Mouse (Mus musculus) forebrain, embryonic 10.5 days (tissue): ENCODE measurements around the gene Gpr89. TPM values are rescaled to one million over a fixed set of nuclear protein-coding genes. Genes with fewer than 3 reads are reported as not detected.

ENCODE experiments used
- DNase-seq: peaks from one replicate; pipeline ENCODE4 v3.0.0-alpha.2; 2017; ENCODE audit warnings: low spot score; ENCODE audit errors: extremely low spot score
- H3K27ac ChIP-seq: fragments of 300-500 bp; sonication (generic); 2 replicates; pipeline ENCODE4 v1.5.1; 2016; ENCODE audit warnings: mild to moderate bottlenecking
- H3K27me3 ChIP-seq: fragments of 300-500 bp; sonication (generic); 2 replicates; pipeline ENCODE4 v1.6.1; 2016; ENCODE audit warnings: mild to moderate bottlenecking; ENCODE audit not compliant: poor library complexity, severe bottlenecking
- H3K36me3 ChIP-seq: fragments of 300-500 bp; sonication (generic); replicated peaks from 2 replicates; pipeline ENCODE4 v1.6.1; 2016; ENCODE audit warnings: mild to moderate bottlenecking, moderate library complexity
- H3K4me1 ChIP-seq: fragments of 300-500 bp; sonication (generic); 2 replicates; pipeline ENCODE4 v1.6.1; 2016
- H3K4me3 ChIP-seq: fragments of 300-500 bp; sonication (generic); 2 replicates; pipeline ENCODE4 v1.5.1; 2016; ENCODE audit warnings: mild to moderate bottlenecking, moderate library complexity
- H3K9me3 ChIP-seq: fragments of 300-500 bp; sonication (generic); 2 replicates; pipeline ENCODE4 v1.6.1; 2016; ENCODE audit warnings: mild to moderate bottlenecking, moderate library complexity
- WGBS: fragments of 180-500 bp; shearing (Covaris S2); methylation state at CpG from one replicate; pipeline ENCODE4 v1.1.7; 2016; 5-methylcytosine and 5-hydroxymethylcytosine counted together
- polyA plus RNA-seq: library from polyadenylated mRNA; unstranded; fragments of >200 nt; fragmentation: Nextera tagmentation; extraction: Ambion mirVana; gene quantifications from 2 replicates; pipeline ENCODE4 v1.2.1, GENCODE M21; 2016

Gpr89 gene
- polyA plus RNA-seq, 1 experiment from 2014 or later: 36.0 TPM

DNA sequence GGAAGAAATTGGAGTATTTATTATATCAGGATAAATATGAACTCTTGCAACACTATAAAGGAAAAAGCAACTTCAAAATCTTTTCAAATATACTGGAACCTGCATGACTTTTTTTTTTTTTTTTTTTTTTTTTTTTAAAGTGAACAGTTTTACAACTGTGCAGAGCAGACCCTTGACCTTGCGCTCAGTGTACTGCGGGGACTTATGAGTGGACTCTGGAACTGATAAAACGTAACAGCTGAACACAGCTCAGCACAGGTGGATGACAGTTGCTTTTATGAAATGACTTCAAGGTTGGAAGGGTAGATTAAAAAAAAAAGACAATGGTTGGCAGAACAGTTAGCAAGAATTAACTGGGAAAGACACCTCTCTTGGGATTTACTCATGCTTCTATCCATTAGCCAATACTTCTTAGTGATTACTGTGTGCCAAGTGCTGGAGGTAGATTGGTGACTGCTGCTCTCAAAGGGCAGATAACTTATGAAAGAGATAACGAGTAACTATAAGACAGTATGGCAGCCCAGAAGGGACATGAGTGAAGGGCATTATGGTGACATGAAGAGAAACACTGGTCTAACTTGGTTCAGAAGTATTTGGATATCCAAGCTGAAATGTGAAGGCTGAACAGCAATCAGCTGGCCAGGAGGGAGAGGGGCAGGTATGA lies 2.7 kb downstream of the Gpr89 start:
- DNase-seq: no peak
- Histone ChIP-seq H3K4me1 (peaks cover 15% of the 10 kb centered on the region), H3K27me3 (peaks cover 13% of the 10 kb centered on the region), H3K27ac (no peak overlapping the region), H3K9me3 (no peaks in the 10 kb centered on the region), H3K4me3 (no peak overlapping the region), H3K36me3 (peaks cover 8% of the 10 kb centered on the region)
- 92% methylated on average over 4 of the region's 4 CpGs for WGBS

DNA sequence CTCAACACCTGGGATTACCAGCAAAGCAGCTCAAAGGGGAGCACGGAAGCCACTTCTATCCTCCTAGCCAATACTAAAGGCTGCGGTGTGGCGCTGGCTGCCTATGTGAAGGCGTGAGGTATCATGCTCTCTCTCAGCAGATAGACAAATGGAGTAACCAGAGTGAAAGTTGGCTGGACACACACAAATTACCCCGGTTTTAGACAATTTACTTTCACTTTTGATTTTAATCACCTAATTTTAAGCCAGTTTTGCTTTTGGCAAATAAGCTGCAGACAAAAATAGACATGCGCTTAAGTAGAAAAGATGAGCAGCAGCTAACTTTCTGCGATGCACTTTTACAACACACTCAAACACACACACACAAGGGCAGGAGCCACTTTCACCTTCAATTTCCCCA lies 21.5 kb downstream of the Gpr89 start:
- Histone ChIP-seq H3K36me3 (peaks cover 86% of the 10 kb centered on the region), H3K27ac (no peak overlapping the region), H3K27me3 (no peaks in the 10 kb centered on the region), H3K4me1 (no peaks in the 10 kb centered on the region), H3K9me3 (no peaks in the 10 kb centered on the region), H3K4me3 (no peak overlapping the region)
- DNase-seq: no peak
- 94% methylated on average over 7 of the region's 7 CpGs for WGBS

DNA sequence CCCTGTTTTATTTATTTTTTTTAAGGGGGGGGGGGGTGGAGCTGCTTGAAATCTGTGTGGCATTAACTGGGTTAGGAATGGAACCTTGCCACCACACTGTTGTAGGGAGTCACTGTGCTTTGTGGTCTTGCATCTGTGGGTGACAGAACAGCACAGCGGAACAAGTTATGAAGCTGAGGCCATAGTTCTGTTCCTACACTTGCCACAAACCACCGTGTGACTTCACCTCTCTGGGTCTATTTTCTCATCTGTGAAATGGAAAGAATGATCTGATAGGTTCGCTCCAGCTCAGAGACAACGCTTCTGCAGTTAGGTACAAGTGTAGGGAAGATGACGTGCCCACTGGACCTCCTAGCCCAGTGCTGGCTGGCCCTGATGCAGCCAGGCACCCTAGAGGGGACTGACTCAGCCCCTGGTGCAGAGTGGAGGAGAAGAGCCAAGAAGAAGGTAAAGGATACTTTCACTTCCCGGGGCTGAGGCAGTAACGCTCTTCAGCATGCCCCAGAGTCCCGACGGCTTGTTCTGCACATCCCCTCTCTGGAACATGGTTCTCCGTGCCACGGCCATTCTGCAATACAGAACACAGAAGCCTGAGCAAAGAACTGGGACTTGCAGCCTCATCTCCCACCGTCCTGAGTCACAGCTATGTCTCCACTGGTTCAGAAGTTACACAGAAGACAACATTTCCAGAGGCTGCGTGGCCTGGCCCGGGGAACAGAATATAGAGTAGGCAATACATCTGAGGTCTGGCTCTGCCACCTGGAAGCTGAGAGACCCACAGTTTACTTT lies 22.9 kb downstream of the Gpr89 start:
- peaks cover 84% of the 10 kb centered on the region for H3K36me3 ChIP-seq
- H3K4me3 ChIP-seq: no peak overlapping the region
- no peak for DNase-seq
- H3K27ac ChIP-seq: no peak overlapping the region
- 95% methylated on average over 14 of the region's 14 CpGs for WGBS
- no peaks in the 10 kb centered on the region for H3K9me3 ChIP-seq
- no peaks in the 10 kb centered on the region for H3K27me3 ChIP-seq
- H3K4me1 ChIP-seq: no peaks in the 10 kb centered on the region

DNA sequence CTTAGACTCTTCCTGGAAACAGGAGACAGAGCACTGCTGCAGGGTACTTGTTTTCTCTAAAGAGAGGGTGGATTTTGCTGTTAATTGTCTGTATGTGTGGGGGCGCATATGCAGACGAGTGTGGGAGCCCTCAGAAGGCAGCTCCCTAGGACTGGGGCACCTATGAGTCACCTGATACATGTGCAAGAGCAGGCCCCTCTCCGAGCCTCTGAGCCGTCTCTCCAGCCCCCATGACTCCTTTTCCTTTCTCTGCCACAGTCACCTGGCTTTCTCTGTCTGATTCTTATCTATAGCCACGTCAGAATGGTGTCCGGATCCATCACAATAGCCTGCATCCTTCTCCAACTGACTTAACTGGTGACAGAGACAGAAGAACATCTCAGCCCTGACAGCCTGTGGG lies 23.6 kb downstream of the Gpr89 start:
- peaks cover 84% of the 10 kb centered on the region for H3K36me3 ChIP-seq

DNA sequence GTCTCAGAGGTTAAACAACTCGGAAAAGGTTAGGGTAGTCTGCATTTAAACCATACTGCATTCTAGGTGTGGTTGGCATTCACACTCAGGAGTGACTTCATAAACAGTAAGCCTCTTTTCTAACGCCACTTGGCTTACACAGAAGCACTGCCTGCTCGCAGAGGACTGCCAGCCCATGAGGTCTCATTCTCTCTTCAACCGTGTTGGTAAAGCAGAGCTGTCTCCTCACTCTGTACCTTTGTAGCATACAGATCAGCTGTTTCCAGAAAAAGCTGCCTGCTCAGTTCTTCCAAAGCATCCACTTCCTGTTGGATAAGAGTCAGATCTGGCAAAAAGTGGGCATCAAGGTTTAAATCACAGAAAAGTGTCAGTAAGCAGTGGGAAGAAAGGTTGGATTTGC lies 24.8 kb downstream of the Gpr89 start:
- no peak for DNase-seq
- no peak overlapping the region for H3K27ac ChIP-seq
- peaks cover 79% of the 10 kb centered on the region for H3K36me3 ChIP-seq
- H3K27me3 ChIP-seq: no peaks in the 10 kb centered on the region
- no peaks in the 10 kb centered on the region for H3K4me1 ChIP-seq
- H3K4me3 ChIP-seq: no peak overlapping the region
- WGBS: 92% methylated on average over 4 of the region's 4 CpGs
- H3K9me3 ChIP-seq: no peaks in the 10 kb centered on the region

More for the DNA sequence above, 23.6 kb downstream of the Gpr89 start:
- DNase-seq: no peak
- H3K4me3 ChIP-seq: no peak overlapping the region
- 91% methylated on average over 6 of the region's 6 CpGs for WGBS
- H3K27me3 ChIP-seq: no peaks in the 10 kb centered on the region
- no peaks in the 10 kb centered on the region for H3K4me1 ChIP-seq
- H3K27ac ChIP-seq: no peak overlapping the region
- no peaks in the 10 kb centered on the region for H3K9me3 ChIP-seq

DNA sequence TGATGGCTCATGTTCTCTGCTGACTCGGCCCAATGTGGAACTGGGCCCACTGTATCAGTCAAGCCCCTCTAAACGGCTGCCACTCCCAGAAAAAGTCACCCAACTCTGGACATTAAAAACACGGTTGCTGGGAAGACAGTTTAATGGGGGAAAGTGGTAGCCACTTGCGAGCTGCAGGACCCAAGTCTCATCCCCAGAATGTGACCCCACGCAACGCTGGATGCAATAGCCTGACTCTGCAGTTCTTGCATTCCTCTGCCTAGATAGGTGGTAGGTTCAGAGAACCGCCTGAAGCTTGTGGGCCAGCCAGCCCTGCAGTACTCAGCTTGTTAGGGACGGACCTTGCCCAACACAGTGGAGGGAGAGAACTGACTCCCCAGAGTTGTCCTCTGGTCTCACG lies 25.6 kb downstream of the Gpr89 start:
- H3K4me3 ChIP-seq: no peak overlapping the region
- H3K4me1 ChIP-seq: no peaks in the 10 kb centered on the region
- 92% methylated on average over 9 of the region's 9 CpGs for WGBS
- no peak overlapping the region for H3K27ac ChIP-seq
- no peaks in the 10 kb centered on the region for H3K9me3 ChIP-seq
- DNase-seq: no peak
- no peaks in the 10 kb centered on the region for H3K27me3 ChIP-seq
- peaks cover 83% of the 10 kb centered on the region for H3K36me3 ChIP-seq

DNA sequence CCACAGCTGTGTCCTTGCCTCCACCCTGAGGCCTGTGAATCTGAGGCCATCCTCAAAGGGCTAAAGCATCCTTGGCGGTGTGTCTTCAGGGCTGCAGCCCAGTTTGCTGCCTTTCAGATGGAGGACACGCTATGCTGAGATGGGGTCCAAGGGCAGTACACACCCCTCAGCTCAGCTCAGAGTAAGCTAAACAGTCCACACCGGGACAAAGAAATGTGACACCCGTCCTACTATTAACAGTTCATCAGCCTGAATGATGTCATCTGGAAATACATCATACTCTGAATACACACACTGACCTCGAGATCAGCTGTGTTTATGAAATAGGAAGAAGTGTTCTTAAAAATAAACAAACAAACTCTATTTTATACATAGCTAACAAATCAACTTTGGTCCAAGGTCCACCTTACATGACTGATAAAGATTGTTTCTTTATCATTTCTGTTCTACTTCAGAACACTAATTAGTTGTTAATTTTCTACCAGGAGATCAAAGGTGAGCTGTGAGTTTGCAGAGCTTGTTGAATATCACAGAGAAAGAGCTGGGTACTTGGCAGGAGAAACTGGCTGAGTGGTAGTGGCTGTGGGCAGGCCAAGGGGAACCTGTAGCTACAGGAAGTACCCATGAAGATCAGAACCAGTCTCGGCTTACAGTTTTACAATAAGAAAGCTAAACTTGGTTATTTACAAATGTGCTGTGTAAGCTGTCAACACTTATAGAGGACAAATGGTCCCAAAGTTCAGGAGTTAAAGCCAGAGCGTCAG lies 30.2 kb downstream of the Gpr89 start:
- Histone ChIP-seq H3K9me3 (no peaks in the 10 kb centered on the region), H3K4me1 (no peaks in the 10 kb centered on the region), H3K4me3 (no peak overlapping the region), H3K36me3 (peaks cover 86% of the 10 kb centered on the region), H3K27ac (no peak overlapping the region), H3K27me3 (no peaks in the 10 kb centered on the region)
- WGBS: 89% methylated on average over 7 of the region's 7 CpGs
- DNase-seq: no peak

DNA sequence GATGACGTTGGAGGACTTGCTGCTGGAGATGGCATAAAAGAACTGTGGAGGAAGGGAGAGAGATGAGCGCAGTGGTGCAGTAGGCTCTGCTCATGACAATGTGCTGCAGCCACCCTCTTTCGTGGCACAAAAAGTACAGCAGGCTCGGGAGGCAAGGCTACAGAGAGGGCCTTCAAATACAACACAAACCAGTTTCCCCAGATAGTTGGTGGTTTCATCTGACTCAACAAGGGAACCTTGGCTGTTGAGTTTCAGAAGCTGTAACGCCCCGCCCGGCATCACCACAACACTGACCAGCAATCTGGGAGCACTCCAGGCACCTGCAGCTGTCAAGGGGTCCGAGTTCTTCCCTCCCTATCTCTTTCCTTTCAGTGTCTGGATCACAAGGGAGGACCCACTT lies 32.6 kb downstream of the Gpr89 start:
- Histone ChIP-seq H3K27ac (no peak overlapping the region), H3K4me1 (no peaks in the 10 kb centered on the region), H3K9me3 (no peaks in the 10 kb centered on the region), H3K4me3 (no peak overlapping the region), H3K36me3 (peaks cover 91% of the 10 kb centered on the region), H3K27me3 (no peaks in the 10 kb centered on the region)
- 92% methylated on average over 8 of the region's 8 CpGs for whole genome bisulfite sequencing
- no peak for DNase-seq

DNA sequence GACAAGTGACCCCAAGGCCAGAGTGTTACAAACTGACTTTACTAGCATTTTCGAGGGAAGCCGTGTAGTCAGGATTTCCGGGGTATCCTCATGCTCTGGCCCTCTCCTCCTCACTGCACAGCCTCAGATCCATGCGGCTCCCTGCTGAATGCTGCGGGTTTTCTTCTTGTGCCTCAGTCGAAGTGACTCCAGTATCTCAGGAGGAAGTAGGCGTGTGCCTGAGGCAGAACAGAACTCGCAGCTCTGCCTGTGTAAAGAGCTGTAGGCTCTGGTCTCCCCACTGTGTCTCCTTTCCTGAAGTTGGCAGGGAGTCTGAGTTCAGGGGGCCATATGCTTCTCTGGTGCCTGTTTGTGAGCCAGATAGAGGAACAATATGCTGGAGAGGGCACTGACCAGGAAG lies 34.1 kb downstream of the Gpr89 start:
- H3K9me3 ChIP-seq: no peaks in the 10 kb centered on the region
- H3K36me3 ChIP-seq: peaks cover 84% of the 10 kb centered on the region
- no peaks in the 10 kb centered on the region for H3K27me3 ChIP-seq
- WGBS: 89% methylated on average over 8 of the region's 8 CpGs
- no peaks in the 10 kb centered on the region for H3K4me1 ChIP-seq
- no peak overlapping the region for H3K27ac ChIP-seq
- no peak overlapping the region for H3K4me3 ChIP-seq
- DNase-seq: no peak

DNA sequence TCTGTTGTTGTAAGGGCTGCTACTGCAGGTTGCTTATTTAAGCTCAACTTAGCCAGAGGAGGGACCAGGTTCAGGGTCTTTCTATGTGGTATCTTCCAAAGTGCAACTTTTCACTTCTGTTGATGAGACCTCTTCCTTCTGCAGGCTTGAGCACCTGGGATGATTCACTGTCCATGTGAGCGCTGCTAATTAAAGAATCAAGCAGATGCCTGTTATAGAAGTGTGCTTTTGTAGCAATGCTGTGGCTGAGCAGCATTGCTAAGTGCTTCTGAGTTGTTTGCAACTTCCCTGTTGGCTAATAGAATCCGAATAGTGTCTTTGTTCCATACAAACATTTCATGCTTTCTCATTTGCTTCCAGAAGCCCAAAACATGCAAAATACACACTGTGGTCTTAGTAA lies 34.9 kb downstream of the Gpr89 start:
- no peak overlapping the region for H3K4me3 ChIP-seq
- H3K4me1 ChIP-seq: no peaks in the 10 kb centered on the region
- H3K9me3 ChIP-seq: no peaks in the 10 kb centered on the region
- no peaks in the 10 kb centered on the region for H3K27me3 ChIP-seq
- WGBS: 94% methylated on average over 2 of the region's 2 CpGs
- no peak overlapping the region for H3K27ac ChIP-seq
- H3K36me3 ChIP-seq: peaks cover 79% of the 10 kb centered on the region
- DNase-seq: no peak

DNA sequence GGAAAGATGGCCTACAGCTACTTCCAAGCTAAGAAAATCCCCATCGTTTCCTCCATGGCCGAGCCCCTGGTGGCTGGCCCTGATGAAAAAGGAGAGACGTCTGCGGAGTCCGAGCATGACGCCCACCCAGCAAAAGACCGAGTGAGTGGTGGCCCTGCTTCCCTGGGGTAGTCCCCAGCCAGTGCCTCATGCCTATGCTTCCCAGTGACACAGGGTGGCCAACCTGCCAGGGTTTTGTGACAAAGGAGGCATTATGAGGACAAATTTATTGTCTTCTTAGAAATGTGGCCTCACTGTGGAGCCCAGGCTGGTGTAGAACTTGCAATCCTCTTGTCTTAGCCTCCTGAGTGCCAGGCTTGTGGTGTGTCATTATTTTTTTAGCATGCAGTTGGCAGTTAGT lies 36.1 kb downstream of the Gpr89 start:
- no peak overlapping the region for H3K4me3 ChIP-seq
- H3K4me1 ChIP-seq: no peaks in the 10 kb centered on the region
- no peak overlapping the region for H3K27ac ChIP-seq
- H3K9me3 ChIP-seq: no peaks in the 10 kb centered on the region
- peaks cover 67% of the 10 kb centered on the region for H3K36me3 ChIP-seq
- H3K27me3 ChIP-seq: no peaks in the 10 kb centered on the region
- WGBS: 90% methylated on average over 7 of the region's 7 CpGs
- no peak for DNase-seq

DNA sequence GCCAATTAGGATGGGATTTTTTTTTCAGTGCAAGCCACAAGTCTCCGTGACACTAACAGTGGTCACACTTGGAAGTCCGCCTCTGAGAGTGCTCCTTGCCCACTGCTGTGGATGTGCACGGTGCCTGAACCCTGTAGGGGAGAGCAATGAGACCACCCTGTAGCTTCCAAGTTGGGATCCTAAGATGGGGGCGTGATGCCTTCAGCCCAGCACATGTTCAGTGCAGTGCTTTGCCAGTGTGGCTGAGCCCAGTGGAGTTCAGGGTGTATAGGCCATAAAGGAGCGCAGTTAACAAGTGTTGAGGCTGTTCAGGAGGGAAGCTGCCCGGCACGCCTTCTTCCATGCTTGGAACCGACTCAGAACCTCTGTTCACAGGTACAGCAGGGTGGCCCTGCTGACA lies 36.6 kb downstream of the Gpr89 start:
- no peaks in the 10 kb centered on the region for H3K9me3 ChIP-seq
- 93% methylated on average over 8 of the region's 8 CpGs for WGBS

DNA sequence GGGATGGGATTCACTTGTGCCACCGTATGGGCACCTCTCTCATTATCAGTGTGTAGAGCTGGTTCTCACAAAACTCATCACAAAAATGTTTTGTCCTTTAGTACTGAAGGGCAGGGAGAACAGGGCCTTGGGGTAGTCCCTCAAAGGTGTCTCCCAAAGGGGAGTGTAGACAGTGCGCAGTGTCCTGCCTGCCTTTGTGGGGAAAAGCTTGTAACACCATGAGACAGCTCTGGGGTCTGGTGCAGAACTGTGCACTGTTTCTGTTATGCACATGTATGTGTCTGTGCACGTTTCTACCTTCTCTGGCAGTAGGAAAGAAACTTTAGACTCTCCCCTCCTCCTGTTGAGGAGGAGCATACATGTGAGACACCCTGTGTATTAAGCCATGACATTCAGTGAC lies 37.3 kb downstream of the Gpr89 start:
- H3K27ac ChIP-seq: no peak overlapping the region
- no peaks in the 10 kb centered on the region for H3K9me3 ChIP-seq
- no peak for DNase-seq
- no peak overlapping the region for H3K4me3 ChIP-seq
- no peaks in the 10 kb centered on the region for H3K4me1 ChIP-seq
- peaks cover 55% of the 10 kb centered on the region for H3K36me3 ChIP-seq
- WGBS: 90% methylated on average over 3 of the region's 3 CpGs
- no peaks in the 10 kb centered on the region for H3K27me3 ChIP-seq

More for the DNA sequence above, 36.6 kb downstream of the Gpr89 start:
- H3K4me3 ChIP-seq: no peak overlapping the region
- peaks cover 62% of the 10 kb centered on the region for H3K36me3 ChIP-seq
- DNase-seq: no peak
- H3K27ac ChIP-seq: no peak overlapping the region
- H3K27me3 ChIP-seq: no peaks in the 10 kb centered on the region
- no peaks in the 10 kb centered on the region for H3K4me1 ChIP-seq
